In genomic region chr9:21768511-21769411, GRCm38 (mm10) we compare ENCODE assay signal across 8 mouse cellular contexts. TPM values are rescaled to one million over a fixed set of nuclear protein-coding genes. Genes with fewer than 3 reads are reported as not detected.
DNase-seq lines count a peak whose midpoint lies in the region; ATAC-seq and TF ChIP-seq lines count a peak whose summit lies in the region.

No protein-coding gene starts in this region.

- no peaks in the 10 kb centered on the region for H3K27me3 ChIP-seq in midbrain, embryonic 11.5 days (ENCODE audit: control insufficient read depth, insufficient read depth, low read length)
- H3K27me3 ChIP-seq in midbrain, embryonic 16.5 days (ENCODE audit: control insufficient read depth, insufficient read depth, low read depth, low read length), result no peaks in the 10 kb centered on the region
- no peaks in the 10 kb centered on the region for H3K27me3 ChIP-seq in embryonic facial prominence, embryonic 13.5 days
- no peaks in the 10 kb centered on the region for H3K27me3 ChIP-seq in heart, embryonic 16.5 days (ENCODE audit: control insufficient read depth, insufficient read depth, low read length)
- no peaks in the 10 kb centered on the region for H3K27me3 ChIP-seq in liver, postnatal 0 days (ENCODE audit: insufficient read depth, low read length)

- no peak overlapping the region for H3K4me2 ChIP-seq in midbrain, embryonic 11.5 days
- no peak overlapping the region for H3K4me2 ChIP-seq in midbrain, embryonic 16.5 days (ENCODE audit: low read length)
- peak overlapping the region; percentile 18 for H3K4me2 ChIP-seq in embryonic facial prominence, embryonic 13.5 days
- H3K4me2 ChIP-seq in heart, embryonic 16.5 days (ENCODE audit: low read depth, low read length), result no peak overlapping the region
- H3K4me2 ChIP-seq in liver, postnatal 0 days (ENCODE audit: low read depth, low read length), result no peak overlapping the region

- TF ChIP-seq EP300 in liver, postnatal 0 days (IDR thresholded peaks at IDR 0.05; ENCODE audit: low read depth), result no peak

- peak overlapping the region; percentile 12; the same call in 1 of the 2 replicates for H3K9ac ChIP-seq in midbrain, embryonic 11.5 days (ENCODE audit: low read length)
- no peak overlapping the region for H3K9ac ChIP-seq in midbrain, embryonic 16.5 days (ENCODE audit: low read depth, low read length)
- peak overlapping the region; percentile 44 for H3K9ac ChIP-seq in embryonic facial prominence, embryonic 13.5 days
- H3K9ac ChIP-seq in heart, embryonic 16.5 days (ENCODE audit: low read length), result peak overlapping the region; percentile 30; the same call in 1 of the 2 replicates
- no peak overlapping the region for H3K9ac ChIP-seq in liver, postnatal 0 days (replicated peaks)

- H3K4me1 ChIP-seq in midbrain, embryonic 11.5 days (ENCODE audit: control insufficient read depth, insufficient read depth, low read length), result no peaks in the 10 kb centered on the region
- peaks cover 3% of the 10 kb centered on the region; the same call in 1 of the 2 replicates for H3K4me1 ChIP-seq in midbrain, embryonic 16.5 days (ENCODE audit: control insufficient read depth, insufficient read depth, low read length)
- peaks cover 32% of the 10 kb centered on the region for H3K4me1 ChIP-seq in embryonic facial prominence, embryonic 13.5 days
- H3K4me1 ChIP-seq in heart, embryonic 16.5 days (ENCODE audit: control insufficient read depth, insufficient read depth, low read length), result peaks cover 27% of the 10 kb centered on the region
- H3K4me1 ChIP-seq in liver, postnatal 0 days (ENCODE audit: insufficient read depth), result no peaks in the 10 kb centered on the region; the same call in 1 of the 2 replicates

- H3K4me3 ChIP-seq in midbrain, embryonic 11.5 days (ENCODE audit: low read depth, low read length), result no peak overlapping the region
- H3K4me3 ChIP-seq in midbrain, embryonic 16.5 days (ENCODE audit: low read depth, low read length), result no peak overlapping the region
- H3K4me3 ChIP-seq in embryonic facial prominence, embryonic 13.5 days, result no peak overlapping the region
- no peak overlapping the region for H3K4me3 ChIP-seq in heart, embryonic 16.5 days (ENCODE audit: low read length)
- H3K4me3 ChIP-seq in liver, postnatal 0 days (ENCODE audit: low read depth, low read length), result no peak overlapping the region

- TF ChIP-seq CTCF in liver, postnatal 0 days (IDR thresholded peaks at IDR 0.05; ENCODE audit: low read depth), result no peak

- H3K36me3 ChIP-seq in midbrain, embryonic 11.5 days (ENCODE audit: control insufficient read depth, insufficient read depth, low read length), result no peaks in the 10 kb centered on the region
- no peaks in the 10 kb centered on the region for H3K36me3 ChIP-seq in midbrain, embryonic 16.5 days (ENCODE audit: control insufficient read depth, insufficient read depth, low read length)
- peaks cover 57% of the 10 kb centered on the region for H3K36me3 ChIP-seq in embryonic facial prominence, embryonic 13.5 days
- H3K36me3 ChIP-seq in heart, embryonic 16.5 days (ENCODE audit: control insufficient read depth, insufficient read depth), result peaks cover 26% of the 10 kb centered on the region
- H3K36me3 ChIP-seq in liver, postnatal 0 days (replicated peaks; ENCODE audit: insufficient read depth, low read length), result peaks cover 3% of the 10 kb centered on the region

- H3K9me3 ChIP-seq in midbrain, embryonic 11.5 days (ENCODE audit: control insufficient read depth, low read length), result no peaks in the 10 kb centered on the region
- H3K9me3 ChIP-seq in midbrain, embryonic 16.5 days (replicated peaks; ENCODE audit: control insufficient read depth, low read length, poor library complexity, severe bottlenecking), result no peaks in the 10 kb centered on the region
- H3K9me3 ChIP-seq in embryonic facial prominence, embryonic 13.5 days, result no peaks in the 10 kb centered on the region
- H3K9me3 ChIP-seq in heart, embryonic 16.5 days (replicated peaks; ENCODE audit: control insufficient read depth, low read length), result no peaks in the 10 kb centered on the region
- no peaks in the 10 kb centered on the region for H3K9me3 ChIP-seq in liver, postnatal 0 days (ENCODE audit: low read length)

- no peak for DNase-seq in midbrain, embryonic 11.5 days (ENCODE audit: low spot score, missing footprints)
- DNase-seq in liver, postnatal 0 days, result peak; percentile 9
- DNase-seq in natural killer cell, adult 2 months (ENCODE audit: low spot score in 2 of 2), result no peak
- no peak for DNase-seq in thymus, adult 18-20 months

- 66% methylated on average over 13 of the region's 13 CpGs for WGBS in midbrain, embryonic 11.5 days
- WGBS in midbrain, embryonic 16.5 days, result 54% methylated on average over 13 of the region's 13 CpGs
- WGBS in embryonic facial prominence, embryonic 13.5 days, result 26% methylated on average over 13 of the region's 13 CpGs
- WGBS in heart, embryonic 16.5 days, result 32% methylated on average over 13 of the region's 13 CpGs
- 74% methylated on average over 13 of the region's 13 CpGs for WGBS in liver, postnatal 0 days (ENCODE audit: insufficient replicate concordance)

- ATAC-seq in midbrain, embryonic 11.5 days (ENCODE audit: low FRiP score), result no peak
- no peak for ATAC-seq in midbrain, embryonic 16.5 days
- no peak for ATAC-seq in embryonic facial prominence, embryonic 13.5 days (ENCODE audit: insufficient number of reproducible peaks, insufficient read depth, low FRiP score, low TSS enrichment, low read depth)
- peak; percentile 57 for ATAC-seq in heart, embryonic 16.5 days (replicated peaks; ENCODE audit: extremely low read depth, insufficient read depth, low FRiP score)
- ATAC-seq in liver, postnatal 0 days, result no peak
- ATAC-seq in megakaryocyte progenitor cell, adult 5-6 weeks (replicated peaks; ENCODE audit: poor library complexity), result no peak

- no peak overlapping the region; the same call in 1 of the 2 replicates for H3K27ac ChIP-seq in midbrain, embryonic 11.5 days (ENCODE audit: low read depth, low read length)
- H3K27ac ChIP-seq in midbrain, embryonic 16.5 days (ENCODE audit: low read length), result no peak overlapping the region
- H3K27ac ChIP-seq in embryonic facial prominence, embryonic 13.5 days, result peak overlapping the region; percentile 93
- H3K27ac ChIP-seq in heart, embryonic 16.5 days (ENCODE audit: low read length), result peak overlapping the region; percentile 80
- H3K27ac ChIP-seq in liver, postnatal 0 days (ENCODE audit: low read depth), result peak overlapping the region; percentile 39; the same call in 1 of the 2 replicates

RNA-seq across cellular contexts. Expression of gene Spc24, which starts 8.7 kb away (rescaled TPM):
- polyA plus RNA-seq in midbrain, embryonic 11.5 days (2014; fragmentation: Nextera tagmentation; extraction: Ambion mirVana), result 91.3 and 115 TPM in 2 replicates
- 10.4 and 11.8 TPM in 2 replicates for polyA plus RNA-seq in midbrain, embryonic 16.5 days (2015; fragmentation: Nextera tagmentation; extraction: Ambion mirVana)
- polyA plus RNA-seq in embryonic facial prominence, embryonic 13.5 days (2015; fragmentation: Nextera tagmentation; extraction: Ambion mirVana), result 105 and 111 TPM in 2 replicates
- polyA plus RNA-seq in heart, embryonic 16.5 days (2015; fragmentation: Nextera tagmentation; extraction: Ambion mirVana), result 91.4 and 93.2 TPM in 2 replicates
- polyA plus RNA-seq in liver, postnatal 0 days (2015; fragmentation: Nextera tagmentation; extraction: Ambion mirVana), result 38.4 and 41.4 TPM in 2 replicates
- total RNA-seq in megakaryocyte progenitor cell, adult 5-6 weeks (2015), result 43.2 and 50.1 TPM in 2 replicates
- total RNA-seq in megakaryocyte progenitor cell, adult 5-6 weeks (2017), result 128 and 151 TPM in 2 replicates

RNA-seq across cellular contexts. Expression of gene Kank2, which starts 29.8 kb away (rescaled TPM):
- 3.5 and 3.9 TPM in 2 replicates for polyA plus RNA-seq in midbrain, embryonic 11.5 days (2014; fragmentation: Nextera tagmentation; extraction: Ambion mirVana)
- 3.1 and 3.5 TPM in 2 replicates for polyA plus RNA-seq in midbrain, embryonic 16.5 days (2015; fragmentation: Nextera tagmentation; extraction: Ambion mirVana)
- polyA plus RNA-seq in embryonic facial prominence, embryonic 13.5 days (2015; fragmentation: Nextera tagmentation; extraction: Ambion mirVana), result 20.8 and 22.6 TPM in 2 replicates
- 16.6 and 21.8 TPM in 2 replicates for polyA plus RNA-seq in heart, embryonic 16.5 days (2015; fragmentation: Nextera tagmentation; extraction: Ambion mirVana)
- polyA plus RNA-seq in liver, postnatal 0 days (2015; fragmentation: Nextera tagmentation; extraction: Ambion mirVana), result 2.8 and 3.7 TPM in 2 replicates
- total RNA-seq in megakaryocyte progenitor cell, adult 5-6 weeks (2015), result 0.72 and 1.2 TPM in 2 replicates
- 0.71 and 1.2 TPM in 2 replicates for total RNA-seq in megakaryocyte progenitor cell, adult 5-6 weeks (2017)

RNA-seq across cellular contexts. Expression of gene Ldlr, which starts 45.5 kb away (rescaled TPM):
- polyA plus RNA-seq in midbrain, embryonic 11.5 days (2014; fragmentation: Nextera tagmentation; extraction: Ambion mirVana), result 18.9 and 22.1 TPM in 2 replicates
- 16.0 and 17.2 TPM in 2 replicates for polyA plus RNA-seq in midbrain, embryonic 16.5 days (2015; fragmentation: Nextera tagmentation; extraction: Ambion mirVana)
- polyA plus RNA-seq in embryonic facial prominence, embryonic 13.5 days (2015; fragmentation: Nextera tagmentation; extraction: Ambion mirVana), result 31.2 and 37.3 TPM in 2 replicates
- 17.7 and 19.1 TPM in 2 replicates for polyA plus RNA-seq in heart, embryonic 16.5 days (2015; fragmentation: Nextera tagmentation; extraction: Ambion mirVana)
- 13.2 and 13.3 TPM in 2 replicates for polyA plus RNA-seq in liver, postnatal 0 days (2015; fragmentation: Nextera tagmentation; extraction: Ambion mirVana)
- total RNA-seq in megakaryocyte progenitor cell, adult 5-6 weeks (2015), result 6.5 and 8.5 TPM in 2 replicates
- total RNA-seq in megakaryocyte progenitor cell, adult 5-6 weeks (2017), result 14.0 and 14.4 TPM in 2 replicates

Comparison
In these comparisons a context has a peak if more than half of its experiments do, and no peak if none do; other contexts are left out.
1. H3K9ac ChIP-seq: peak in midbrain, embryonic 11.5 days (single experiment), embryonic facial prominence, embryonic 13.5 days (single experiment) and heart, embryonic 16.5 days (single experiment); none in midbrain, embryonic 16.5 days (single experiment) and liver, postnatal 0 days (single experiment).
2. H3K27ac ChIP-seq: peak in embryonic facial prominence, embryonic 13.5 days (single experiment), heart, embryonic 16.5 days (single experiment) and liver, postnatal 0 days (single experiment); none in midbrain, embryonic 11.5 days (single experiment) and midbrain, embryonic 16.5 days (single experiment).